Comparison of ENCODE assay signal across 11 mouse cellular contexts in genomic region chr16:75291194-75291593, GRCm38 (mm10).
DNase-seq lines count a peak whose midpoint lies in the region; ATAC-seq and TF ChIP-seq lines count a peak whose summit lies in the region.
"Had no signal": no experiment of that assay in that cellular context is flagged by ENCODE, and none has a peak within 500 bp of the region (broad histone marks: within the 10 kb centered on the region; RNA-seq: fewer than 3 reads in every experiment).

No protein-coding gene starts in this region.

- H3K27me3 ChIP-seq in hindbrain, embryonic 11.5 days (ENCODE audit: control insufficient read depth, insufficient read depth, low read length) = no peaks in the 10 kb centered on the region
- H3K27me3 ChIP-seq in hindbrain, embryonic 10.5 days (ENCODE audit: insufficient read depth, poor library complexity, severe bottlenecking) = no peaks in the 10 kb centered on the region
- no peaks in the 10 kb centered on the region for H3K27me3 ChIP-seq in liver, postnatal 0 days (ENCODE audit: insufficient read depth, low read length)
- H3K27me3 ChIP-seq in liver, embryonic 11.5 days (replicated peaks; ENCODE audit: control insufficient read depth, insufficient read depth, low read length) = no peaks in the 10 kb centered on the region
- H3K27me3 ChIP-seq: liver, embryonic 13.5 days had no signal

- TF ChIP-seq CTCF in liver, postnatal 0 days (IDR thresholded peaks at IDR 0.05; ENCODE audit: low read depth) = peak; percentile 27

- H3K27ac ChIP-seq in hindbrain, embryonic 11.5 days (ENCODE audit: low read depth, low read length) = no peak overlapping the region
- H3K27ac ChIP-seq in hindbrain, embryonic 10.5 days = no peak overlapping the region
- no peak overlapping the region for H3K27ac ChIP-seq in liver, postnatal 0 days (ENCODE audit: low read depth)
- no peak overlapping the region for H3K27ac ChIP-seq in liver, embryonic 11.5 days (ENCODE audit: low read depth, low read length)
- H3K27ac ChIP-seq: liver, embryonic 13.5 days had no signal

- no peak overlapping the region for H3K4me2 ChIP-seq in hindbrain, embryonic 11.5 days (replicated peaks; ENCODE audit: low read depth, low read length)
- no peak overlapping the region for H3K4me2 ChIP-seq in liver, postnatal 0 days (ENCODE audit: low read depth, low read length)
- H3K4me2 ChIP-seq in liver, embryonic 11.5 days = no peak overlapping the region
- H3K4me2 ChIP-seq: liver, embryonic 13.5 days had no signal

- peak; percentile 5 for DNase-seq in hindbrain, embryonic 11.5 days (ENCODE audit: low spot score)
- no peak for DNase-seq in hindbrain, embryonic 10.5 days (ENCODE audit: low spot score)
- no peak for DNase-seq in liver, postnatal 0 days
- no peak for DNase-seq in liver, embryonic 11.5 days (ENCODE audit: low spot score)
- peak; percentile 2 for DNase-seq in R1 (ENCODE audit: low read depth, low spot score)
- DNase-seq in cerebellum, postnatal 36 days = no peak
- DNase-seq: adrenal gland, postnatal 10 days; cerebellum, adult 2 months; heart, adult 18-20 months; liver, embryonic 13.5 days had no signal

- 50% methylated on average over 4 of the region's 4 CpGs for WGBS in hindbrain, embryonic 11.5 days
- 51% methylated on average over 4 of the region's 4 CpGs for WGBS in hindbrain, embryonic 10.5 days
- WGBS in liver, postnatal 0 days (ENCODE audit: insufficient replicate concordance) = 35% methylated on average over 4 of the region's 4 CpGs
- WGBS in liver, embryonic 11.5 days = 44% methylated on average over 4 of the region's 4 CpGs

- no peak for TF ChIP-seq EP300 in liver, postnatal 0 days (IDR thresholded peaks at IDR 0.05; ENCODE audit: low read depth)

- H3K9me3 ChIP-seq in hindbrain, embryonic 11.5 days (ENCODE audit: control insufficient read depth, low read length) = no peaks in the 10 kb centered on the region
- no peaks in the 10 kb centered on the region for H3K9me3 ChIP-seq in hindbrain, embryonic 10.5 days
- no peaks in the 10 kb centered on the region for H3K9me3 ChIP-seq in liver, postnatal 0 days (ENCODE audit: low read length)
- H3K9me3 ChIP-seq in liver, embryonic 11.5 days (ENCODE audit: control insufficient read depth, low read length) = no peaks in the 10 kb centered on the region
- H3K9me3 ChIP-seq: liver, embryonic 13.5 days had no signal

- no peaks in the 10 kb centered on the region for H3K36me3 ChIP-seq in hindbrain, embryonic 11.5 days (ENCODE audit: control insufficient read depth, insufficient read depth, low read length)
- H3K36me3 ChIP-seq in hindbrain, embryonic 10.5 days = no peaks in the 10 kb centered on the region
- H3K36me3 ChIP-seq in liver, postnatal 0 days (replicated peaks; ENCODE audit: insufficient read depth, low read length) = no peaks in the 10 kb centered on the region
- H3K36me3 ChIP-seq in liver, embryonic 11.5 days (ENCODE audit: control insufficient read depth, insufficient read depth, low read length) = no peaks in the 10 kb centered on the region
- H3K36me3 ChIP-seq: liver, embryonic 13.5 days had no signal

- H3K4me1 ChIP-seq in hindbrain, embryonic 11.5 days (replicated peaks; ENCODE audit: control insufficient read depth, insufficient read depth, low read length) = no peaks in the 10 kb centered on the region
- no peaks in the 10 kb centered on the region for H3K4me1 ChIP-seq in hindbrain, embryonic 10.5 days (replicated peaks)
- H3K4me1 ChIP-seq in liver, postnatal 0 days (ENCODE audit: insufficient read depth) = no peaks in the 10 kb centered on the region
- H3K4me1 ChIP-seq in liver, embryonic 11.5 days (replicated peaks; ENCODE audit: control insufficient read depth, insufficient read depth, low read length) = no peaks in the 10 kb centered on the region
- H3K4me1 ChIP-seq: liver, embryonic 13.5 days had no signal

- H3K4me3 ChIP-seq in hindbrain, embryonic 11.5 days (ENCODE audit: low read depth, low read length) = no peak overlapping the region
- H3K4me3 ChIP-seq in hindbrain, embryonic 10.5 days = no peak overlapping the region
- no peak overlapping the region for H3K4me3 ChIP-seq in liver, postnatal 0 days (ENCODE audit: low read depth, low read length)
- H3K4me3 ChIP-seq in liver, embryonic 11.5 days (ENCODE audit: low read depth, low read length) = no peak overlapping the region
- H3K4me3 ChIP-seq: liver, embryonic 13.5 days had no signal

- ATAC-seq in hindbrain, embryonic 11.5 days (ENCODE audit: low FRiP score) = no peak
- ATAC-seq in liver, postnatal 0 days = no peak
- ATAC-seq in liver, embryonic 11.5 days (replicated peaks; ENCODE audit: low FRiP score) = no peak
- peak; percentile 87 for ATAC-seq in megakaryocyte-erythroid progenitor cell, adult 5-6 weeks (replicated peaks; ENCODE audit: low FRiP score, low TSS enrichment, poor library complexity, severe bottlenecking)

- H3K9ac ChIP-seq in hindbrain, embryonic 11.5 days (ENCODE audit: low read depth, low read length) = no peak overlapping the region
- H3K9ac ChIP-seq in liver, postnatal 0 days (replicated peaks) = no peak overlapping the region
- no peak overlapping the region for H3K9ac ChIP-seq in liver, embryonic 11.5 days (ENCODE audit: low read depth, low read length)
- H3K9ac ChIP-seq: liver, embryonic 13.5 days had no signal

Comparison
In these comparisons a context has a peak if more than half of its experiments do, and no peak if none do; other contexts are left out.
1. DNase-seq: peak in hindbrain, embryonic 11.5 days (single experiment) and R1 (single experiment); none in hindbrain, embryonic 10.5 days (single experiment), liver, postnatal 0 days (single experiment), liver, embryonic 11.5 days (single experiment) and cerebellum, postnatal 36 days (0 of 2).